Mouse (Mus musculus): ENCODE measurements around the gene Nrg3.

Gene Nrg3

GRCm38 (mm10) chr14:39472790-39473761, at the start of gene Nrg3:
Nrg3 (minus strand) TSS chr14:39473088.
- DNase-seq: no peak

GRCm38 (mm10) chr14:39508956-39509355, 36.1 kb upstream of the Nrg3 start:
- no peak for DNase-seq

- DNase-seq: no peak
These were observed 903 bp upstream of the Nrg3 start for GRCm38 (mm10) chr14:39473771-39474211.

- no peak for DNase-seq
These were observed 639 bp downstream of the Nrg3 start for GRCm38 (mm10) chr14:39472146-39472751.

GRCm38 (mm10) chr14:39471236-39471981, 1.5 kb downstream of the Nrg3 start:
- DNase-seq: no peak

GRCm38 (mm10) chr14:39445501-39445900, 27.4 kb downstream of the Nrg3 start:
- DNase-seq: no peak

GRCm38 (mm10) chr14:39428503-39428902, 44.4 kb downstream of the Nrg3 start:
- no peak for DNase-seq

GRCm38 (mm10) chr14:39421874-39422273, 51.0 kb downstream of the Nrg3 start:
- no peak for DNase-seq

- DNase-seq: no peak
These were observed 59.6 kb downstream of the Nrg3 start for GRCm38 (mm10) chr14:39413270-39413669.

- no peak for DNase-seq
These were observed 86.0 kb downstream of the Nrg3 start for GRCm38 (mm10) chr14:39386845-39387244.

- no peak for DNase-seq
These were observed 91.6 kb downstream of the Nrg3 start for GRCm38 (mm10) chr14:39381321-39381720.

GRCm38 (mm10) chr14:39373220-39373619, 99.7 kb downstream of the Nrg3 start:
- DNase-seq: no peak

GRCm38 (mm10) chr14:39356251-39356650, 116.6 kb downstream of the Nrg3 start:
- no peak for DNase-seq

GRCm38 (mm10) chr14:39351979-39352737, 120.7 kb downstream of the Nrg3 start:
- DNase-seq: no peak

GRCm38 (mm10) chr14:39317424-39318110, 155.3 kb downstream of the Nrg3 start:
- DNase-seq: no peak

- DNase-seq: no peak
These were observed 158.8 kb downstream of the Nrg3 start for GRCm38 (mm10) chr14:39314111-39314510.

GRCm38 (mm10) chr14:39265121-39265520, 207.8 kb downstream of the Nrg3 start:
- DNase-seq: no peak

GRCm38 (mm10) chr14:39264422-39264821, 208.5 kb downstream of the Nrg3 start:
- no peak for DNase-seq

- DNase-seq: no peak
These were observed 211.9 kb downstream of the Nrg3 start for GRCm38 (mm10) chr14:39261016-39261415.

- DNase-seq: no peak
These were observed 217.5 kb downstream of the Nrg3 start for GRCm38 (mm10) chr14:39255391-39255790.

GRCm38 (mm10) chr14:39240267-39240666, 232.6 kb downstream of the Nrg3 start:
- DNase-seq: no peak

GRCm38 (mm10) chr14:39211472-39211871, 261.4 kb downstream of the Nrg3 start:
- DNase-seq: no peak

Data from thymus, postnatal 25 days (tissue).